Mouse (Mus musculus) ovary, adult 10 weeks (tissue): ENCODE data around the gene Klhl35. TPM values are rescaled to one million over a fixed set of nuclear protein-coding genes. Genes with fewer than 3 reads are reported as not detected.

ENCODE experiments used
- polyA plus RNA-seq: library from polyadenylated mRNA; stranded (reverse); fragments of 350-450 nt; fragmentation: Illumina TruSeq; extraction: RNeasy Lipid Tissue Mini Kit (QIAGEN cat#74804); gene quantifications from one replicate; pipeline ENCODE4 v1.2.3, GENCODE M21; 2014

Gene Klhl35
- not detected for polyA plus RNA-seq

GRCm38 (mm10) chr7:99465811-99466210, at the start of gene Klhl35:
Gene Klhl35, plus strand, starts transcription at chr7:99466004.

DNA sequence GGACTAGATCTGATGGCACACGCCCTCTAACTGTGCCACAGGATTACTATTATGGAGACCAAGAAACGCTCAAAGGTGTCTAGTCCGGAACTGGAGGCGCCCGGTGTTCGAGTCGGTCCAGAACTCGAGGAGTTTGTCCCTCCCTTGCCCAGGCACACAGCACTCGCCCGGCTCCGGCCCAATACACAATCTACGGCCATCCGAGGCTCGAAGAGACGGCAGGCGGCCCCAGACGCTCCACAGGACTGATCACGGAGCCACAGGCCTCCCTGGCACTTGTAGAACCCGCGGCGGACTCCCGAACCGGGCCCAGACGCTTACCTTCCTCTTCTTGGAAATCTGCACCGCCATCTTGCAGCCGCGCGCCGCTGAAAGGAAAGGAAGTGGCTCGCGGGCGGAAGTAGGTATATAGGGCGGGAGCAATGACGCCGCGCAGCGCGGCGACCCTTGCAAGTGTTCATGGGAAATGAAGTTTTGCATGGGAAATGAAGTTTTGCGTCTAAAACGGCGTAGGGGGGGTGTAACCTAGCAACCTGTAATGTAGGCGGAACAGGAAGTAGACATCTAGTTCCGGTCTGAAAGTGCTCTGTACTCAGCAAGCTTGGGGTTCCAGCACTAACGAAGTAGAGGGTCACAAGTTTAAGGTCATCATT, 17.6 kb downstream of the Klhl35 start, which contains the start of gene Rps3:
Rps3 (minus strand) TSS at position 468 of the 653 bp plus-strand sequence.

Other genes with a start within 250 kb of the Klhl35 start
- not detected for gene Mogat2, start 227.4 kb upstream of the Klhl35 start, polyA plus RNA-seq
- gene Map6, start 198.6 kb upstream of the Klhl35 start, polyA plus RNA-seq: 0.40 TPM
- 215 TPM for gene Serpinh1, start 112.8 kb upstream of the Klhl35 start, polyA plus RNA-seq
- gene Gdpd5, start 84.6 kb upstream of the Klhl35 start, polyA plus RNA-seq: 0.31 TPM
- 1,328 TPM for gene Rps3, start 17.7 kb downstream of the Klhl35 start, polyA plus RNA-seq
- gene Arrb1, start 69.5 kb downstream of the Klhl35 start, polyA plus RNA-seq: 11.7 TPM
- 1.4 TPM for gene Tpbgl, start 161.1 kb downstream of the Klhl35 start, polyA plus RNA-seq
- gene Slco2b1, start 245.3 kb downstream of the Klhl35 start, polyA plus RNA-seq: 7.7 TPM